Mouse (Mus musculus) lung, embryonic 16.5 days (tissue): ENCODE measurements around the gene Cd19. TPM values are rescaled to one million over a fixed set of nuclear protein-coding genes. Genes with fewer than 3 reads are reported as not detected.

Experiments used
- ATAC-seq: fragments of 200-750 bp; cut with Nextera tagmentation; 2 replicates; pipeline ENCODE4 v1.8.0; 2017; ENCODE audit warnings: low read depth, mild to moderate bottlenecking, moderate library complexity
- H3K27ac ChIP-seq: fragments of 300-500 bp; sonication (generic); 2 replicates; pipeline ENCODE4 v1.5.1; 2014; ENCODE audit warnings: mild to moderate bottlenecking, control low read depth, low read length
- H3K27me3 ChIP-seq: fragments of 300-500 bp; sonication (generic); 2 replicates; pipeline ENCODE4 v1.6.1; 2014; ENCODE audit warnings: low read depth, low read length, mixed read lengths; ENCODE audit not compliant: control insufficient read depth, insufficient read depth
- H3K36me3 ChIP-seq: fragments of 300-500 bp; sonication (generic); 2 replicates; pipeline ENCODE4 v1.6.1; 2014; ENCODE audit warnings: low read length; ENCODE audit not compliant: control insufficient read depth, insufficient read depth
- H3K4me1 ChIP-seq: fragments of 300-500 bp; sonication (generic); replicated peaks from 2 replicates; pipeline ENCODE4 v1.6.1; 2014; ENCODE audit warnings: low read length, mixed read lengths; ENCODE audit not compliant: control insufficient read depth, insufficient read depth
- H3K4me2 ChIP-seq: fragments of 300-500 bp; sonication (generic); 2 replicates; pipeline ENCODE4 v1.6.1; 2014; ENCODE audit warnings: low read depth, low read length, control low read depth
- H3K4me3 ChIP-seq: fragments of 300-500 bp; sonication (generic); 2 replicates; pipeline ENCODE4 v1.5.1; 2014; ENCODE audit warnings: mild to moderate bottlenecking, low read length, control low read depth
- H3K9ac ChIP-seq: fragments of 300-500 bp; sonication (generic); 2 replicates; pipeline ENCODE4 v1.6.1; 2014; ENCODE audit warnings: low read length, control low read depth
- H3K9me3 ChIP-seq: fragments of 300-500 bp; sonication (generic); 2 replicates; pipeline ENCODE4 v1.6.1; 2016; ENCODE audit warnings: low read length; ENCODE audit not compliant: control insufficient read depth
- WGBS: fragments of 180-500 bp; shearing (Covaris S2); extraction: QIAGEN DNeasy Blood & Tissue Kit; methylation state at CpG from one replicate; pipeline ENCODE4 v1.1.7; 2014; 5-methylcytosine and 5-hydroxymethylcytosine counted together
- polyA plus RNA-seq: library from polyadenylated mRNA; unstranded; fragments of >200 nt; fragmentation: Nextera tagmentation; extraction: Ambion mirVana; gene quantifications from 2 replicates; pipeline ENCODE4 v1.2.1, GENCODE M21; 2015

Gene Cd19
- polyA plus RNA-seq, 1 experiment from 2014 or later = 0.11 TPM

DNA sequence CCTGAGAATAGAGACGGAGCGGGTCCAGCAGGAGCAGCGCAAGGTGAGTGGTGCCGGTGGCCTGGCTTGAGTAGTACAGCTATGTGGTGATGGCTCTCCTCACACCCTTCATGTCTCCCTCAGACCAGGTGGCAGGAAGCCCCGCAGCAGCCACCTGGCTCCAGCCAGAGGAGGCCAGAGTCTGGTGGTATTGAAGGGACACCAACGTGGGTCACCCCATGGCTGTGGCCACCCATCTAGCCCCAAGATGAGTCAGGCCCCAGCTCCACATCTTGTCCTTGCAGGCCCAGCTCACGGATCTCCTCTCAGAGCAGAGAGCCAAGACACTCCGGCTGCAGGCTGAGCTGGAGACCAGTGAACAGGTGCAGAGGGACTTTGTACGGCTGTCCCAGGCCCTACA is 29.8 kb upstream of the Cd19 start:
- H3K9me3 ChIP-seq = no peaks in the 10 kb centered on the region
- no peak for ATAC-seq
- no peaks in the 10 kb centered on the region for H3K27me3 ChIP-seq
- peaks cover 18% of the 10 kb centered on the region for H3K36me3 ChIP-seq
- no peak overlapping the region for H3K4me3 ChIP-seq
- no peaks in the 10 kb centered on the region for H3K4me1 ChIP-seq
- 89% methylated on average over 9 of the region's 9 CpGs for WGBS
- no peak overlapping the region for H3K4me2 ChIP-seq
- no peak overlapping the region for H3K27ac ChIP-seq
- no peak overlapping the region for H3K9ac ChIP-seq

DNA sequence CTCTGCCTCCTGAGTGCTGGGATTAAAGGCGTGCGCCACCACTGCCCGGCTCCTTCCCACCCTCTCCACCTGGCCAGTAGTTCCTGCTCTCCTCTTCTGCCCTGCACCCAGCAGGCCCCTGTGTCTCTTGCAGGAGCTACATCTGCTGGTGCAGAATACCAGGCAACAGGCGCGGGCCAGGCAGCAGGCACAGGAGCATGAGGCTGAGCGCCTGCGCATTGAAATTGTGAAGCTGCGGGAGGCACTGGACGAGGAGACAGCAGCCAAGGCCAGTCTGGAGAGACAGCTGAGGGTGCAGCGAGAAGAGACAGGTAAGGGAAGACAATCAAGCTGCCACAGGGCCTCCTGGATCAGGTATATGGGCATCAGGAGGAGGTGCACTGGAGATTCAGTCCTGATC is 29.3 kb upstream of the Cd19 start:
- WGBS = 88% methylated on average over 10 of the region's 10 CpGs
- Histone ChIP-seq H3K36me3 (peaks cover 18% of the 10 kb centered on the region), H3K9me3 (no peaks in the 10 kb centered on the region), H3K4me1 (no peaks in the 10 kb centered on the region), H3K27ac (no peak overlapping the region), H3K27me3 (no peaks in the 10 kb centered on the region), H3K4me3 (no peak overlapping the region), H3K9ac (no peak overlapping the region), H3K4me2 (no peak overlapping the region)
- ATAC-seq = no peak

DNA sequence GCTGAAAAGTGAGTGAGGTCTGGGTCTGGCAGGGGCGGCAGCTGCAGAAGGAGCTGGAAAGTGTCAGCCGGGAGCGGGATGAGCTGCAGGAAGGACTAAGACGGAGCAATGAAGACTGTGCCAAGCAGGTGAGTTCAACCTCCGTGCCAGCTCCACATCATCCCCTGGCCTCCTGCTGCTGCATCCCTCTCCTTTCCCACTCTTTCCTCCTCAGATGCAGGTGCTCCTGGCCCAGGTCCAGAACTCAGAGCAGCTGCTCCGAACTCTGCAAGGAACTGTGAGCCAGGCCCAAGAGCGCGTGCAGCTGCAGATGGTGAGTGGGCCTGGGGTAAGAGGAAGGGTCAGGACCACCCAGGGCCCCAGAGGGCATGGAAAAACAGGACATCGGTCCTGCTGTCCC is 25.4 kb upstream of the Cd19 start:
- ATAC-seq = no peak
- H3K27me3 ChIP-seq = no peaks in the 10 kb centered on the region

GRCm38 (mm10) chr7:126436851-126437250 is 22.2 kb upstream of the Cd19 start:
- Histone ChIP-seq H3K4me3 (no peak overlapping the region), H3K4me1 (no peaks in the 10 kb centered on the region), H3K36me3 (no peaks in the 10 kb centered on the region), H3K27ac (no peak overlapping the region), H3K27me3 (no peaks in the 10 kb centered on the region), H3K4me2 (no peak overlapping the region), H3K9me3 (no peaks in the 10 kb centered on the region), H3K9ac (no peak overlapping the region)
- ATAC-seq = peak; percentile 54; the same call in 1 of the 2 replicates
- WGBS = 19% methylated on average over 8 of the region's 8 CpGs

More for the DNA sequence above, 25.4 kb upstream of the Cd19 start:
- Histone ChIP-seq H3K4me1 (no peaks in the 10 kb centered on the region), H3K27ac (no peak overlapping the region), H3K4me3 (no peak overlapping the region), H3K4me2 (no peak overlapping the region), H3K9me3 (no peaks in the 10 kb centered on the region), H3K9ac (no peak overlapping the region), H3K36me3 (peaks cover 9% of the 10 kb centered on the region)
- 68% methylated on average over 9 of the region's 9 CpGs for WGBS

GRCm38 (mm10) chr7:126435801-126436200 is 21.1 kb upstream of the Cd19 start:
- no peak overlapping the region for H3K4me2 ChIP-seq
- no peaks in the 10 kb centered on the region for H3K27me3 ChIP-seq
- no peak overlapping the region for H3K27ac ChIP-seq
- H3K4me3 ChIP-seq = no peak overlapping the region
- ATAC-seq = no peak
- no peak overlapping the region for H3K9ac ChIP-seq
- no peaks in the 10 kb centered on the region for H3K4me1 ChIP-seq
- H3K9me3 ChIP-seq = no peaks in the 10 kb centered on the region
- no peaks in the 10 kb centered on the region for H3K36me3 ChIP-seq
- WGBS = 69% methylated on average over 3 of the region's 3 CpGs

DNA sequence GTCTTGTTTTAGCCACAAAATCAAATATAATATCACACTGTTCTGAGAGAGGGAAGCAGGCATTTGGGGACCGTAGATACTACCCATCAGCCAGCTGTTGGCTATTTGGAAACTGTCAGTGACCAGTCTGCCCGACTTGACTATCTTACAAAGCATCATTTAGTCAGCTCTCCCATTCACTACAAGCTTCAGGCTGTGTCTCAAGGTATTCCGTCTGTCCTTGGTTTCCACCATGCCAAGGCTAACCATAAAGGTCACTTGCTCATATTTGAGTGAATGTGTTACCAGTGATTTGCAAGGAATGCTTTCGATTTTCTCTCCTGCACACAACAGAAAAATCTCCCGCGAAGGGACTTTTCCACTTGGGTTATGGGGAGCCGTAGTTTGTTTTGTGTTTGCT is 20.0 kb upstream of the Cd19 start:
- Histone ChIP-seq H3K9me3 (no peaks in the 10 kb centered on the region), H3K4me1 (peaks cover under 1% of the 10 kb centered on the region), H3K4me3 (no peak overlapping the region), H3K9ac (no peak overlapping the region), H3K27me3 (no peaks in the 10 kb centered on the region), H3K36me3 (no peaks in the 10 kb centered on the region), H3K27ac (no peak overlapping the region), H3K4me2 (no peak overlapping the region)
- ATAC-seq = no peak
- WGBS = 86% methylated on average over 7 of the region's 7 CpGs

- Histone ChIP-seq H3K4me1 (peaks cover 9% of the 10 kb centered on the region), H3K4me2 (no peak overlapping the region), H3K27me3 (no peaks in the 10 kb centered on the region), H3K9ac (no peak overlapping the region; the same call in 1 of the 2 replicates), H3K9me3 (no peaks in the 10 kb centered on the region), H3K4me3 (no peak overlapping the region), H3K36me3 (no peaks in the 10 kb centered on the region), H3K27ac (no peak overlapping the region)
- no peak for ATAC-seq
These were observed 15.5 kb upstream of the Cd19 start for GRCm38 (mm10) chr7:126430167-126430566.

GRCm38 (mm10) chr7:126429503-126429898 is 14.8 kb upstream of the Cd19 start:
- ATAC-seq = no peak
- Histone ChIP-seq H3K9ac (peak overlapping the region; percentile 88), H3K36me3 (no peaks in the 10 kb centered on the region), H3K4me1 (peaks cover 9% of the 10 kb centered on the region), H3K4me3 (peak overlapping the region; percentile 75), H3K4me2 (peak overlapping the region; percentile 87), H3K9me3 (no peaks in the 10 kb centered on the region), H3K27ac (no peak overlapping the region), H3K27me3 (no peaks in the 10 kb centered on the region)
- WGBS = 20% methylated on average over 15 of the region's 15 CpGs

- ATAC-seq = peak; percentile 96
- no peaks in the 10 kb centered on the region for H3K36me3 ChIP-seq
- peak within 1 kb of the TSS; percentile 88 for H3K9ac ChIP-seq
- peak within 1 kb of the TSS; percentile 87 for H3K4me2 ChIP-seq
- H3K27ac ChIP-seq = peak within 1 kb of the TSS; percentile 98
- H3K27me3 ChIP-seq = no peaks in the 10 kb centered on the region
- no peaks in the 10 kb centered on the region for H3K9me3 ChIP-seq
- H3K4me1 ChIP-seq = peaks cover 9% of the 10 kb centered on the region
- H3K4me3 ChIP-seq = peak within 1 kb of the TSS; percentile 75
- under 1% methylated on average over 80 of the region's 82 CpGs for WGBS
These were observed 14.2 kb upstream of the Cd19 start, which contains the start of gene Rabep2 for GRCm38 (mm10) chr7:126428631-126429502. TSS of gene Rabep2 (plus strand) at chr7:126428759.
